Mouse (Mus musculus) regulatory T cell (primary cell): Measurements from ENCODE around the gene Echs1.

Experiments
- in situ Hi-C: fragments of 300-600 bp; cut with MboI, MseI; formaldehyde crosslinking; loops from one replicate; pipeline ENCODE4 v1.15.1; 2025; ENCODE audit warnings: high pct_unique_total_duplicates

Echs1 gene

GRCm38 (mm10) chr7:140116329-140117054, at the start of gene Echs1:
Gene Echs1 (minus strand): TSS chr7:140116476.
- in situ Hi-C loops = no loop called here

- in situ Hi-C loops = no loop called here
Measured at GRCm38 (mm10) chr7:140164664-140165063, 48.4 kb upstream of the Echs1 start, which contains the start of gene Olfr522. Gene Olfr522 (minus strand): TSS chr7:140164764.

- in situ Hi-C loops = no loop called here
Measured at GRCm38 (mm10) chr7:140160363-140160762, 44.1 kb upstream of the Echs1 start.

GRCm38 (mm10) chr7:140154218-140154927, 38.1 kb upstream of the Echs1 start, which contains the start of gene Sprn:
Gene Sprn (minus strand): TSS chr7:140154877.
- in situ Hi-C loops = no loop called here

DNA sequence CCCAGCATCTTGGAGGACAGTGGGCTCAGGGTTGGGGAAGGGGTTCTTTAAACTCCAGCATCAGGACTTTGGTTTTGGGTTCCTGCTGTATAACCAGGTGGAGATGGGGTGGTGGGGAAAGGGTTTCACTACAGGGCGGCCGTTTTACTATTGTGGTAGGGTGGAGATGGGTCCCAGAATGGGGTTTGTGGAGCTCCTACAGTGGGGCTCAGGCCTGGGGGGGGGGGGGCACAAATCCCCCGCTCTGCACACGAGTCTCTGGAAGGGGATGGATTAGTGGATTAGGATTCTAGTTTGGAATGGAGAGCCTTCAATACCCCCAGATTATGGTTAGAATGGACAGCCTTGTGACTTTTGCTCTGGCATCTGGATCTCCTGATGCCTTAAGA, 37.5 kb upstream of the Echs1 start:
- in situ Hi-C loops = no loop called here

DNA sequence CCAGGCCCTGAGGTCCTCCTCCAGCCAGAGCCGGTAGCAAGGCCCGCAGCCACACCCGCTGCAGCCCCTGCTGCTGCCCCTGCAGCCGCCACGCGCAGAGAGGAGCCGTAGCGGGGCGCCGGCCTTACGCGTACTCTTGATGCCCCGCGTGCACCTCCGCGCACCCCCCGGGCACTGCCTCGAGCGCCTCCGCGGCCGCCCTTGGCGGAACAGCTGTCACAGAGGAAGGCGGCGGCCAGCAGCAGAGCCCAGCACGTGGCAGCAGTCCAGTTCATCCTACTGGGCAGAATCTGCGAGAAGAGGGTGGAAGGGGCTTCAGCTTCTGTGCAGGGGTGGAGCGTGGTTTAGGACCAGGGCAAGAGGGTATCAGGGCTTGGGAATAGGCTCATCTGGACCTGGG, 37.1 kb upstream of the Echs1 start:
- in situ Hi-C loops = no loop called here

- in situ Hi-C loops = loop anchor here (5.0 to 25.0 kb wide), 2 partner anchors 62 to 1232 kb away; partner anchors contain the start of genes Bnip3 and Caly
Measured at GRCm38 (mm10) chr7:140144550-140144949, 28.3 kb upstream of the Echs1 start.

DNA sequence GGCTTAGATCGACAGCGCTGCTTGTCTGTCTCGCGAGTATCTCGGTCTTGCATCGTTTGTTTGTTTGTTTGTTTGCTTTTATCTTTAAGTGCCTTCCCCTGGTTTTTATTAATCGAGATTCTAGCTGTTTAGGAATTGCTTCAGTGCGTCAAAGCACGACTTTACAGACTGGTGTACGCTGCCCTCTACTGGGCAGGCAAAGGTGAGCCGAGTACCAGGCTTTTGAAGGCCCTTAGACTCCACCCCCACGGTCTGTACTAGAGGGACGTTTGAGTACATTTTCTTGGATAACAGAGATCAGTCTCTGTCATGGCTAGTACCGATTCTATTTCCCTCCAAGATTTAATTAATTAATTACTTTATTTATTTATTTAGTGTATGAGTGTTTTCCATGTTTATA, 25.1 kb upstream of the Echs1 start:
- in situ Hi-C loops = loop anchor here (5.0 to 25.0 kb wide), 2 partner anchors 59 to 1229 kb away; partner anchors contain the start of genes Bnip3 and Caly

DNA sequence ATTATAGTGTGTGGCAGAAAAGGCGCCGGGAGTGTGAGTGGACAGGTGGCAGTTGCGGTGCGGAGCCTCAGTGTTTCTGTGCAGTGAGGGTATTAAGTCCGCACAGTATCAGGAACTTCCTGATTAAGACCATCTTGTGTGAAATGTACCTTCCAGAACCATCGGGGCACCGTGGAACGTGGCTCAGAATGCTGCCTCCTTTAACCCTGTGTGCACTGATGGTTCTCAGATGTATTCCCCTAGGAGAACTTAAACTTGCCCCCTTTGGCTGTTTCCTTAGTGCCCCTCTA, 21.7 kb upstream of the Echs1 start:
- in situ Hi-C loops = loop anchor here (10.0 to 25.0 kb wide), 3 partner anchors 747 to 1297 kb away; partner anchors contain the start of genes Bnip3, Psmd13, Sirt3 and Slc25a22

DNA sequence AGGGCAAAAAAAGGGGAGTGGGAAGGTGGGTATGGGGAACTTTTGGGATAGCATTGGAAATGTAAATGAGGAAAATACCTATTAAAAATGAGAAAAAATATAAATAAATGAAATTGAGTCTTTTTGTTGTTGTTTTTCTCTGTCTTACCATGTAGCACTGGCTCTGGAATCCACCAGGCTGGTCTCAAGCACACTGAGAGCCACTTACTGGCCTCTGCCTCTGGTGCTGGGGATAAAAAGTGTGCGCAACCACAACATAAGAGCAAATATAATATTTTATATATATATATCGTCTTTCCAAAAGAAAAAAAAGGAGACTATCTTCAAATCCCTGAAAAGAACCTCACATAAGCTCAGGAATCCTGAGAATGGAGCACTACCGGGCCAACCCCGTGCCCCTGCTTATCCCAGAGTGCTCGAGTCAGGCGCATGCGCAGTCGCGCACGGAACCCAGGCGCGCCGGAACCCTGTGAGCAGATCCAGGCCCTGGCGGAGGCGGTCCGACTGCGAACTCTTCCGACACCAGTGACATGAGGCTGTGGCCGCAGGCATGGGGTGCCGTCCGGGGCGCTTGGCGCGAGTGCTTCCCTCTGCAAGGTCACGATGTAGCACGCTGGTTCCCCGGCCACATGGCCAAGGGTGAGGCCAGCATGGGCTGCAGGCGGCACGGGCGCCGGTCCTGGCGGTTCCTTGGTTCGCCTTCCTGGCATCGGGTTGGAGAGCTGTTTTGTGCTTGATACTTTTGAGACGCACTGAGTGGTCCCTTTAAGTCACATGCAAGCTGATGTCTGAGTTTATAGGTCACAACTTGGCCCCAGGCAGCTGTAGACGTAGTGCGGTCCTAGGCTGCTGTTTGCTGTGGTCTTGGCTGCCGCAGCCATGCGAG, 21.1 kb upstream of the Echs1 start, which contains the start of gene Mtg1:
Mtg1 (plus strand) TSS at position 430 of the 886 bp plus-strand sequence.
- in situ Hi-C loops = loop anchor here (10.0 to 25.0 kb wide), 3 partner anchors 747 to 1297 kb away; partner anchors contain the start of genes Bnip3, Psmd13, Sirt3 and Slc25a22

DNA sequence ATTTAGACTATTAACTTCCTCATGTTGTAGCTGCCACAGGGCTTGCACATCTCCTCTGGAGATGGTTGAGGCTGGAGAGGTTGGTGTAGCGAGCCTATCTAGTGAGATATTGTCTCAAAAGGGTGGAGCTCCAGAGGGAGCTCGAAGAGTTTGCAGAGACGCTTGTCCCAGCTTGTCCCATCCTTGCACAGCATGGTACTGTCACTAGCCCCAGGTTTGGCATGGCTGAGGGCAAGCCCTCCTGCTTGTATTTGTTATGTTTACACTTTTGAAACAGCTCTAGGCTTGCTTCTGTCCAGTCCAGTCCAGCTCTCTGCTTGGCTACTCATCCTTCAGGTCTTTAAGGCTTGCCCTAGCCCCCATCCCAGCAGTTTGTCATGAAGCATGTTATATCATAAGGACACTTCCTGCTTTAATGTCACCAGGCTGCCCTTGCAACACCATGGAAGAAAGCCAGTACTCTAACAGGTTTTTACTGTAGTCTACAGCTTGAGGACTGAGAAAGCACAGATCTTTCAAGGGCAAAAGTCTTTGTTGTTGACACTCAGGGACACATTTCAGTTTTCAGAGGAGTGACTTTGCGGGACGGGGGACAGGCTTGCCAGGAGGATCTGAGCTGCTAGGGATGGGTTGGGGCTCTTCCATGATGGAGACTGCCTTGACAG, 19.0 kb upstream of the Echs1 start:
- in situ Hi-C loops = loop anchor here (10.0 to 25.0 kb wide), 3 partner anchors 750 to 1300 kb away; partner anchors contain the start of genes Bnip3, Psmd13, Sirt3 and Slc25a22

DNA sequence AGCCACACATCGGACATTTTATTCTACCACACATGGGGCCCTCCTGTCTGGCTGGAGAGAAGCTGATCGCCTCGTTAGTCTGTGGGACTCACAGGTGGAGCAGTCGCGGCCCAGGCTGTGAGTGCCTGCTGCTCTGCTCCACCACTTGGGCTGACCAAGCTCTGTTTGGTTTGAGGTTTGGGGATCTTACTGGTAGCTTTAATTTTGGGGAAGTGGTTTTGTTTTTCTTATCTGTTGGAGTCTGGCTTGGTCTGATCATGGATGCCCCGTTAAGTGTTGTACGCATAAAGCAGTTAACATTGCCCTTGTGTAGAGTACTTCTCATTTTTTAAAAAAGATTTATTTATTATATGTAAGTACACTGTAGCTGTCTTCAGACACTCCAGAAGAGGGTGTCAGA, 17.8 kb upstream of the Echs1 start:
- in situ Hi-C loops = loop anchor here (10.0 to 25.0 kb wide), 3 partner anchors 751 to 1301 kb away; partner anchors contain the start of genes Bnip3, Psmd13, Sirt3 and Slc25a22

DNA sequence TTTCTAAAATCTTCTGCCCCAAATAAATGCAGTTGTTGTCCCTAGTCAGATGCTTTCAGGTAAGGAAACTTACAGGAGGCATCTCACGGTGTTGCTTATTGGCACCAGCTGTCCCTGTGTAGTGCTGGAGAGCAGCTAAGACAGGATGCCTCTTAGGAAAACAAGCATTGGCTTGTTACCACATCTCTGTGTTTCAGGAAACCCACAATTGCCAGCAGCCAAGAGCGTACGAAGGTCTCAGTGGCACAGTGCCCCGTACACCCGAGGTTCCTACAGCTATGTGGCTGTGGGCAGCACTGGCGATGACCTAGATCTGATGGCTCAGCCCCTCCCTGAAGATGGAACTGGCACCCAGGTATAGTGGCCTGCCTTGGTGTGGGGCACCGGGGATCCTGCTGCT, 15.9 kb upstream of the Echs1 start:
- in situ Hi-C loops = loop anchor here (10.0 to 25.0 kb wide), 3 partner anchors 753 to 1303 kb away; partner anchors contain the start of genes Bnip3, Psmd13, Sirt3 and Slc25a22

DNA sequence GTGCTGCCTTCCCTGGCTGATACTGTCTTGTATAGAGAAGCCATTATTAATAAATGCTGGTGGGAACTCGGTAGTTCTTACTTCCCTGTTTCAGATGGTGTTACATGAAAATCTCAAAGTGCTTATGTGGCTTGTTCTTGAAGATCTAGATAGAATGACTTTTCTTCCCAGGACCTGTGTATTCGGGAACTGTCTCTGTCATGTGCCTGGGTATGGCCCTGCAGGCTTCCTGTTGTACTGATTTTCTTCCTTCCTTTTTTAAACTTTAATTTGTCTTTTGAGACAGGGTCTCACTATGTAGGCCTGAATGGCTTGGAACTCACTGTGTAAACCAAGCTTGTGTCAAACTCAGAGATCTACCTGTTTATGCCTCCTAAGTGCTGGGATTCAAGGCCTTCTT, 11.6 kb upstream of the Echs1 start:
- in situ Hi-C loops = loop anchor here (25.0 kb wide), 1 partner anchor 1216 kb away; the partner anchor contains the start of gene Bnip3

- in situ Hi-C loops = loop anchor here (25.0 kb wide), 1 partner anchor 1215 kb away; the partner anchor contains the start of gene Bnip3
Measured at GRCm38 (mm10) chr7:140126934-140127333, 10.7 kb upstream of the Echs1 start.

- in situ Hi-C loops = loop anchor here (25.0 kb wide), 1 partner anchor 1214 kb away; the partner anchor contains the start of gene Bnip3
Measured at GRCm38 (mm10) chr7:140126022-140126350, 9.7 kb upstream of the Echs1 start.

GRCm38 (mm10) chr7:140125278-140126021, 9.2 kb upstream of the Echs1 start:
- in situ Hi-C loops = loop anchor here (25.0 kb wide), 1 partner anchor 1213 kb away; the partner anchor contains the start of gene Bnip3

GRCm38 (mm10) chr7:140124382-140124781, 8.1 kb upstream of the Echs1 start:
- in situ Hi-C loops = loop anchor here (5.0 kb wide), 1 partner anchor 87 kb away; the partner anchor contains the start of genes Tubgcp2 and Zfp511

- in situ Hi-C loops = loop anchor here (5.0 kb wide), 1 partner anchor 85 kb away; the partner anchor contains the start of genes Tubgcp2 and Zfp511
Measured at GRCm38 (mm10) chr7:140122765-140123164, 6.5 kb upstream of the Echs1 start.
